Mouse (Mus musculus) cerebellum, postnatal 36 days (tissue): ENCODE measurements around the gene Asb17.

Experiments used
- DNase-seq, 2 experiments: peaks; one replicate each; pipeline ENCODE4 v3.0.0; 2021 to 2022; ENCODE audit warnings: mixed read lengths in 2 of 2

The Asb17 gene

DNA sequence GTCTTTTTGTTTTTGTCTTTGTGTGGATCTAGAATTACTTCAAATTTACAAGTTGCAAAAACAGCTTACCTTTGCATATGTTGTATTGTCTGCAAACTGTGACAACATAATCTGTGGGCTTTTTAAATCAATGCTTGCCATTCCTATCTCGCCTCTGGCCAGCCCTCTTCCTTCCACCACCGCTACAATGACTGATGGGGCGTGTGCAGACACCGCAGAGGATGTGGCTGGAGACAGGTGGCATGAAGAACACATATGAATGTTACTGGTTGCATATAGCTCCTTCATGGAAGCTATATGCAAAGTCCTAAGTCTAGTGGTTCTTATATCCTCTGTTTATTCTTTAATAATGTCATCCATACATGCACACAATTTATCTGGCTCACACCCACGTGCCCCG is 53.2 kb downstream of the Asb17 start:
- no peak for DNase-seq

DNA sequence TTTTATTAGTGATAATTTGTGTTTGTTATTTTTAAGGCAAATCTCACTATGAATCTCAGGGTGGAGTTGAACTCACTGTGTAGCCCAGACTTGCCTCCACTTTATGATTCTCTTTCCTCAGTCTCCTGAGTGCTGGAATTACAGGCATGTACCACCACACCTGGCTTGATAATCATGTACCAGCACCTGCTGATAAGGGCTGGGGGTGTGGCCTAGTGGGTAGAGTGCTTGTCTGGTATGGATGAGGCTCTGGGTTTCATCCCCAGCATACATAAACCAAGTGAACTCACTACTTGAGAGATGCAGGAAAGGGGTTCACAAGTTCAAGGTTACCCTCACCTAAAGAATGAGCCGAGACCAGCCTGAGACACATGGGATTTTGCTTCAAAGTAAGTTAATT is 57.9 kb downstream of the Asb17 start:
- DNase-seq, result no peak

DNA sequence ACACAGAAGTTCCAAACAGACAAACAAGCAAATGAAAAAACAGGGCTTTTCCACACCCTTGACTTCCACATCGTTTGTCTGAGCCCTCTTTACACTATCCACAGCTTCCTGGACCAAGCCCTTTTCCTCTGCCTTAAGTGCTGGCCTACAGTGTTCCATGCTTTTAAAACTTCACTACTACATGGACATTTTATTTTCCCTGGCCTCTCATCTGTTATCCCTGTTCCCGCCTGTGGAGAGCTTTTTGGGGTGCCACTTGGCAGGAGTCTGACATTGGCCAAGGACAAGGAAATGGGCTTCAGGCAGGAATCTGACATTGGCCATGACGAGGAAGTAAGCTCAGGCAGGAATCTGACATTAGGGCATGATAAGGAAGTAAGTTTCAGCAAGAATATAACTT is 58.6 kb downstream of the Asb17 start:
- DNase-seq, result no peak

DNA sequence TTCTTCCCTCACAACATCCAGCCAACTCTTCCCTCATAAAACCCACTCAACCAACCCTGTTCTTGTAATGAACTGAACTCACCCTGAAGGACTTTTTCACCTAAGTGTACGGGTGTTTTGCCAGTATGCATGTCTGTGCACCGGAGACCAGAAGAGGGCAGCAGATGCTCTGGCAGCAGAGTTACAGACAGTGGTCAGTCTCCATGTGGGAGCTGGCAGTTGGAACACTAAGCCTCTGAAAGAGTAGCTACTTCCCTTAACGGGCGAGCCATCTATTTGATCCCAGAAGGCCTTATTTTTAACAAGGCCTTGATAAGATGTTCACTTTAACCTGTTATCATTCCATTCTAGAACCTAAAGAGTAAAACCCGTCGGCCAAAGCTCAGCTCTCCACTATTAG is 60.6 kb downstream of the Asb17 start:
- DNase-seq, result peak; percentile 55 to 60
